Mouse (Mus musculus): ENCODE measurements at regions not wholly inside any gene's neighbourhood (a gene's known extent, or its start where the extent isn't known, plus 50 kb on each side); places are given as distances from the start of the nearest gene placed in this dataset.

GRCm38 (mm10) chr4:142449713-142450112 is 210.5 kb upstream of the Kazn start:
- dilution Hi-C loops (cut with MboI; ENCODE audit: extremely low pct_ligation_motif_present, extremely low pct_unique_long_range_greater_than_20kb, low sequenced_read_pairs) (no loop called here), in situ Hi-C loops (cut with MboI; ENCODE audit: low pct_ligation_motif_present, low pct_unique_long_range_greater_than_20kb, low sequenced_read_pairs) (no loop called here)
- H3K27me3 ChIP-seq (replicated peaks) = no peaks in the 10 kb centered on the region
- no peak overlapping the region for H3K27ac ChIP-seq (ENCODE audit: insufficient read depth, low read depth)
- no peak overlapping the region for H3K4me2 ChIP-seq (ENCODE audit: insufficient read depth, low read depth, poor library complexity, severe bottlenecking)
- no peak overlapping the region for H3K4me3 ChIP-seq (replicated peaks in 1 of 3; ENCODE audit: low read depth in 2 of 3, low read length in 2 of 3, poor library complexity in 1 of 3)
- H3K36me3 ChIP-seq (replicated peaks in 1 of 2; ENCODE audit: control insufficient read depth in 1 of 2, insufficient read depth in 1 of 2, low read length in 1 of 2) = no peaks in the 10 kb centered on the region
- no peaks in the 10 kb centered on the region for H3K79me2 ChIP-seq (replicated peaks; ENCODE audit: control insufficient read depth, extremely low read depth, insufficient read depth, poor library complexity, severe bottlenecking)
- H3K9ac ChIP-seq (ENCODE audit: insufficient read depth, low read depth) = no peak overlapping the region
- H3K4me1 ChIP-seq (ENCODE audit: control insufficient read depth in 1 of 2, insufficient read depth in 2 of 2) = no peaks in the 10 kb centered on the region
- TF ChIP-seq CTCF (conservative IDR thresholded peaks at IDR 0.05 in 1 of 2, IDR thresholded peaks at IDR 0.05 in 1 of 2; ENCODE audit: low read depth in 2 of 2, low read length in 2 of 2) = no peak
- no peak for TF ChIP-seq ZNF384 (IDR thresholded peaks at IDR 0.05; ENCODE audit: low read depth, low read length)
- no peak for TF ChIP-seq E2F4 (IDR thresholded peaks at IDR 0.05; ENCODE audit: insufficient replicate concordance, low read depth, low read length)
- TF ChIP-seq MAX (IDR thresholded peaks at IDR 0.05; ENCODE audit: low read length) = no peak
- no peak for TF ChIP-seq POLR2AphosphoS2 (IDR thresholded peaks at IDR 0.05; ENCODE audit: low read depth, low read length)
- TF ChIP-seq GABPA (IDR thresholded peaks at IDR 0.05; ENCODE audit: insufficient replicate concordance, low read depth, low read length) = no peak
- H3K9me3 ChIP-seq (replicated peaks; ENCODE audit: low read length) = peaks cover 51% of the 10 kb centered on the region
- no peak for DNase-seq (ENCODE audit: extremely low read depth)

GRCm38 (mm10) chr4:142449198-142449702 is 210.0 kb upstream of the Kazn start:
- H3K27ac ChIP-seq (ENCODE audit: insufficient read depth, low read depth) = no peak overlapping the region
- DNase-seq (ENCODE audit: extremely low read depth) = no peak
- H3K4me2 ChIP-seq (ENCODE audit: insufficient read depth, low read depth, poor library complexity, severe bottlenecking) = no peak overlapping the region
- H3K9ac ChIP-seq (ENCODE audit: insufficient read depth, low read depth) = no peak overlapping the region
- no peaks in the 10 kb centered on the region for H3K79me2 ChIP-seq (replicated peaks; ENCODE audit: control insufficient read depth, extremely low read depth, insufficient read depth, poor library complexity, severe bottlenecking)
- dilution Hi-C loops (cut with MboI; ENCODE audit: extremely low pct_ligation_motif_present, extremely low pct_unique_long_range_greater_than_20kb, low sequenced_read_pairs) = no loop called here
- no peak overlapping the region for H3K4me3 ChIP-seq (replicated peaks in 1 of 3; ENCODE audit: low read depth in 2 of 3, low read length in 2 of 3, poor library complexity in 1 of 3)
- H3K27me3 ChIP-seq (replicated peaks) = no peaks in the 10 kb centered on the region
- no peaks in the 10 kb centered on the region for H3K4me1 ChIP-seq (ENCODE audit: control insufficient read depth in 1 of 2, insufficient read depth in 2 of 2)
- TF ChIP-seq PAX5 (IDR thresholded peaks at IDR 0.05; ENCODE audit: low read length) = no peak
- no peak for TF ChIP-seq MXI1 (IDR thresholded peaks at IDR 0.05; ENCODE audit: low read depth, low read length)
- no peak for TF ChIP-seq MYC (IDR thresholded peaks at IDR 0.05; ENCODE audit: low read depth, low read length)
- TF ChIP-seq IRF4 (IDR thresholded peaks at IDR 0.05; ENCODE audit: low read depth, low read length) = no peak
- no peak for TF ChIP-seq POLR2AphosphoS2 (IDR thresholded peaks at IDR 0.05; ENCODE audit: low read depth, low read length)
- TF ChIP-seq NRF1 (IDR thresholded peaks at IDR 0.05; ENCODE audit: low read depth, low read length) = no peak
- no peak for TF ChIP-seq ZC3H11A (IDR thresholded peaks at IDR 0.05; ENCODE audit: low read depth, low read length)
- no peak for TF ChIP-seq UBTF (IDR thresholded peaks at IDR 0.05; ENCODE audit: low read depth, low read length)
- TF ChIP-seq CHD1 (IDR thresholded peaks at IDR 0.05; ENCODE audit: low read depth, low read length) = no peak
- no peak for TF ChIP-seq MAZ (IDR thresholded peaks at IDR 0.05; ENCODE audit: low read depth, low read length)
- no peak for TF ChIP-seq MEF2A (IDR thresholded peaks at IDR 0.05; ENCODE audit: borderline replicate concordance, low read depth, low read length)
- no peak for TF ChIP-seq BHLHE40 (IDR thresholded peaks at IDR 0.05; ENCODE audit: low read depth, low read length)
- no peak for TF ChIP-seq POLR2A (IDR thresholded peaks at IDR 0.05; ENCODE audit: low read depth, low read length)
- TF ChIP-seq GABPA (IDR thresholded peaks at IDR 0.05; ENCODE audit: insufficient replicate concordance, low read depth, low read length) = no peak
- TF ChIP-seq SMC3 (IDR thresholded peaks at IDR 0.05; ENCODE audit: low read depth, low read length) = no peak
- no peak for TF ChIP-seq ZNF384 (IDR thresholded peaks at IDR 0.05; ENCODE audit: low read depth, low read length)
- TF ChIP-seq CHD2 (IDR thresholded peaks at IDR 0.05; ENCODE audit: low read length) = no peak
- TF ChIP-seq ELF1 (IDR thresholded peaks at IDR 0.05; ENCODE audit: low read depth, low read length) = no peak
- TF ChIP-seq E2F4 (IDR thresholded peaks at IDR 0.05; ENCODE audit: insufficient replicate concordance, low read depth, low read length) = no peak
- no peak for TF ChIP-seq USF2 (conservative IDR thresholded peaks at IDR 0.05; ENCODE audit: low read depth, low read length)
- H3K9me3 ChIP-seq (replicated peaks; ENCODE audit: low read length) = peaks cover 49% of the 10 kb centered on the region
- in situ Hi-C loops (cut with MboI; ENCODE audit: low pct_ligation_motif_present, low pct_unique_long_range_greater_than_20kb, low sequenced_read_pairs) = no loop called here
- no peaks in the 10 kb centered on the region for H3K36me3 ChIP-seq (replicated peaks in 1 of 2; ENCODE audit: control insufficient read depth in 1 of 2, insufficient read depth in 1 of 2, low read length in 1 of 2)

Data from CH12.LX (cell line).